Mouse (Mus musculus): ENCODE measurements around the gene Nktr.

Nktr gene

GRCm38 (mm10) chr9:121707801-121708200, 11.2 kb upstream of the Nktr start:
- no peak for DNase-seq (ENCODE audit: low read depth, low spot score)

- DNase-seq (ENCODE audit: low read depth, low spot score), result no peak
Measured at GRCm38 (mm10) chr9:121708506-121709486, 10.2 kb upstream of the Nktr start.

- DNase-seq (ENCODE audit: low read depth, low spot score), result peak; percentile 99
Measured at GRCm38 (mm10) chr9:121709898-121710583, 8.9 kb upstream of the Nktr start, which contains the start of gene Ss18l2. TSS of gene Ss18l2 (plus strand) at chr9:121710329.

GRCm38 (mm10) chr9:121710584-121710975, 8.4 kb upstream of the Nktr start:
- DNase-seq (ENCODE audit: low read depth, low spot score), result no peak

- no peak for DNase-seq (ENCODE audit: low read depth, low spot score)
Measured at GRCm38 (mm10) chr9:121717048-121717447, 1.9 kb upstream of the Nktr start.

GRCm38 (mm10) chr9:121718070-121718705, 781 bp upstream of the Nktr start:
- no peak for DNase-seq (ENCODE audit: low read depth, low spot score)

GRCm38 (mm10) chr9:121719347-121720331, 670 bp downstream of the Nktr start:
- DNase-seq (ENCODE audit: low read depth, low spot score), result peak; percentile 57

GRCm38 (mm10) chr9:121740490-121740889, 21.5 kb downstream of the Nktr start:
- DNase-seq (ENCODE audit: low read depth, low spot score), result no peak

GRCm38 (mm10) chr9:121741168-121741567, 22.2 kb downstream of the Nktr start:
- DNase-seq (ENCODE audit: low read depth, low spot score), result no peak

- DNase-seq (ENCODE audit: low read depth, low spot score), result no peak
Measured at GRCm38 (mm10) chr9:121744051-121744450, 25.1 kb downstream of the Nktr start.

GRCm38 (mm10) chr9:121752774-121753173, 33.8 kb downstream of the Nktr start:
- DNase-seq (ENCODE audit: low read depth, low spot score), result no peak

- no peak for DNase-seq (ENCODE audit: low read depth, low spot score)
Measured at GRCm38 (mm10) chr9:121754624-121755023, 35.7 kb downstream of the Nktr start.

- DNase-seq (ENCODE audit: low read depth, low spot score), result no peak
Measured at GRCm38 (mm10) chr9:121756785-121757184, 37.8 kb downstream of the Nktr start.

- DNase-seq (ENCODE audit: low read depth, low spot score), result peak; percentile 14
Measured at GRCm38 (mm10) chr9:121757432-121757831, 38.5 kb downstream of the Nktr start.

- peak; percentile 61 for DNase-seq (ENCODE audit: low read depth, low spot score)
Measured at GRCm38 (mm10) chr9:121757835-121758814, 39.2 kb downstream of the Nktr start.

GRCm38 (mm10) chr9:121759091-121760081, 40.4 kb downstream of the Nktr start, which contains the start of gene Zfp651:
TSS of gene Zfp651 (plus strand) at chr9:121759330.
- DNase-seq (ENCODE audit: low read depth, low spot score), result peak; percentile 70

GRCm38 (mm10) chr9:121760271-121761090, 41.5 kb downstream of the Nktr start:
- peak; percentile 86 for DNase-seq (ENCODE audit: low read depth, low spot score)
